Mouse (Mus musculus) olfactory bulb, adult 2 months (tissue): Measurements from ENCODE around the gene Kcnq5.

Source experiments
- CTCF ChIP-seq: fragments of 200-500 bp; IDR thresholded peaks from 2 replicates; pipeline ENCODE4 v1.5.1; 2012; ENCODE audit warnings: low read depth, mild to moderate bottlenecking, low read length, moderate library complexity; ENCODE audit not compliant: insufficient read depth
- POLR2A ChIP-seq: fragments of 200-500 bp; IDR thresholded peaks from 2 replicates; pipeline ENCODE4 v1.6.1; 2012; ENCODE audit warnings: mild to moderate bottlenecking, low read depth, low read length, moderate library complexity; ENCODE audit not compliant: insufficient read depth

GRCm38 (mm10) chr1:21856399-21856798, 105.3 kb downstream of the Kcnq5 start:
- TF ChIP-seq CTCF (no peak), POLR2A (no peak)
